Mouse (Mus musculus): ENCODE results near the gene D11Wsu47e. TPM values are rescaled to one million over a fixed set of nuclear protein-coding genes. Genes with fewer than 3 reads are reported as not detected.
A peak's percentile ranks its signal among the peaks of the same experiment; 100 is the strongest.

Gene D11Wsu47e
- total RNA-seq, 2 experiments from 2014 or later: 11.8 to 21.7 TPM

- no peak for ATAC-seq (replicated peaks; ENCODE audit: low FRiP score, low TSS enrichment, poor library complexity, severe bottlenecking)
Observed at GRCm38 (mm10) chr11:113726994-113727888, 43.0 kb downstream of the D11Wsu47e start.

DNA sequence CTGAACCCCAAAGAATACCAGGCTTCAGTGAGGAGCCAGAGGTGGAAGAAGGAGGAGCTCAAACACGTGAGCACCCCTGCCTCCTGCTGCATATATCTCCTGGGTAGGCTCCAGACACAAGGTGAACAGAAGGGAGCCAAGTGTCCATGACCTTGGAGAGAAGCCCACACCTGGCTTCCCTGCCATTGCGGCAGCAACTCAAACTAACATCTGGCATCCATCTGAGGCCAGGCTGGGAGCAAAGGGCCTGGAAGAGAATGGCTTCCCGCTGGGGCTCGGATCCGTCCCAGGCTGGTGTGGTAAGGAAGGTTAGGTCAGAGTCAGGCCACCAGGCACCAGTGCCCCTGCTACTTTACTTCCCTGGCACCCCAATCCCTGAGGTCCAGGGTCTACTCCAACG lies 43.8 kb downstream of the D11Wsu47e start:
- no peak for ATAC-seq (replicated peaks; ENCODE audit: low FRiP score, low TSS enrichment, poor library complexity, severe bottlenecking)

GRCm38 (mm10) chr11:113729239-113729638 lies 45.0 kb downstream of the D11Wsu47e start:
- no peak for ATAC-seq (replicated peaks; ENCODE audit: low FRiP score, low TSS enrichment, poor library complexity, severe bottlenecking)

DNA sequence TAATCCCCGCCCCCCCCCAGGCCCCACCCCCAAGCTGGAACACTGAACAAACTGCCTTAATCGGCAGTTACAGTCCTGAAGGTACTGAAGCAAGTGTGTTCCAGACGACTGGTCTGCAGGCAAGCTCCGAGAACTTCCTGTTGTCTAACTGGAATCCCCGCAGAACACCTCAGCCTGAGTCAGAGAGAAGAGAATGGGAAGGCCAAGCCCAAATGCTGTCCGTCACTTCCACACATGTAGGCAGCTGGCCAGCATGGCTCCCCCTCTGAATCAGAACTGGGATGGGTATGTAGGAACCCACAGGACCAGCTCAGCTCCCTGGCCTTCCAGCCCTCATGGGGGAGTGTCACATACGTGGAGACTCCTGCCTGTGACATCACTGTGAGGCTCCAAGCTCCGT lies 45.7 kb downstream of the D11Wsu47e start:
- ATAC-seq (replicated peaks; ENCODE audit: low FRiP score, low TSS enrichment, poor library complexity, severe bottlenecking): no peak

- ATAC-seq (replicated peaks; ENCODE audit: low FRiP score, low TSS enrichment, poor library complexity, severe bottlenecking): no peak
Observed at GRCm38 (mm10) chr11:113730879-113731278, 46.7 kb downstream of the D11Wsu47e start.

- ATAC-seq (replicated peaks; ENCODE audit: low FRiP score, low TSS enrichment, poor library complexity, severe bottlenecking): no peak
Observed at GRCm38 (mm10) chr11:113731945-113732612, 47.9 kb downstream of the D11Wsu47e start.

DNA sequence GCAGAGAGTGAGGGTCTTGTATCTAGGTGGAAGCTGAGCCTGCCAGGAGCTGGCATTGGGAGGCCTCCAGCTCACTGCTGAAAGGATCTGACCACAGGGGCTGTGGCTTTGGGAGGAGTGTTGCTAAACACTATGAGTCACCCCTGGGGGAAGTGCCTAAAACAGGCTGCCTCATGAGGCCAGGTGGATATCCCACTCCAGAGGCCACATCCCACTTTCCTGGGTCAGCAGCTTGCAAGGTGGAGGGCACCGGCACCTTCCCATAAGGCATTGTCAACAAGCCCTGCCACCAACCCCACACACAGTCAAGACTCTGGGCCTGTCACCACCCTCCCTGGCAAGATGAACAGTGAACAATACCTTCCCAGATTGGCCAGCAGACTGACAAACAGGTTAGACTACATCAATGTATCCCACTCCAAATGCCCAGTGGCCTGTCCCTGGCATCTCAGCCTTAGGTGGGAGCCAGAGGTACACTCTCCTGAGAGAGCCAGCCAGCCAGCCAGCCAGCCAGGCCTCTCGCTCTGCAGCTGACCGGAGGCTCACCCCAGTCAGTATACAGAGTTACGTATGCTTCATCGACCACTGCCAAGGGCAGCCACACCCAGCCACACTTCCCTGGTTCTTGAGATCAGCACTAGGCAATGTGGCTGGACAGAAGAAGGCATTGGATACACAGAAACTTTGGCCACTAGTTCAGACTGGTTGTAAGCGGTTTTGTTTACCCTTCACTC lies 49.6 kb downstream of the D11Wsu47e start:
- 0 out of 2 replicates have a peak, but pooled peaks have one; percentile 19 for ATAC-seq (replicated peaks; ENCODE audit: low FRiP score, low TSS enrichment, poor library complexity, severe bottlenecking)

- no peak for ATAC-seq (replicated peaks; ENCODE audit: low FRiP score, low TSS enrichment, poor library complexity, severe bottlenecking)
Observed at GRCm38 (mm10) chr11:113735151-113735550, 50.9 kb downstream of the D11Wsu47e start.

DNA sequence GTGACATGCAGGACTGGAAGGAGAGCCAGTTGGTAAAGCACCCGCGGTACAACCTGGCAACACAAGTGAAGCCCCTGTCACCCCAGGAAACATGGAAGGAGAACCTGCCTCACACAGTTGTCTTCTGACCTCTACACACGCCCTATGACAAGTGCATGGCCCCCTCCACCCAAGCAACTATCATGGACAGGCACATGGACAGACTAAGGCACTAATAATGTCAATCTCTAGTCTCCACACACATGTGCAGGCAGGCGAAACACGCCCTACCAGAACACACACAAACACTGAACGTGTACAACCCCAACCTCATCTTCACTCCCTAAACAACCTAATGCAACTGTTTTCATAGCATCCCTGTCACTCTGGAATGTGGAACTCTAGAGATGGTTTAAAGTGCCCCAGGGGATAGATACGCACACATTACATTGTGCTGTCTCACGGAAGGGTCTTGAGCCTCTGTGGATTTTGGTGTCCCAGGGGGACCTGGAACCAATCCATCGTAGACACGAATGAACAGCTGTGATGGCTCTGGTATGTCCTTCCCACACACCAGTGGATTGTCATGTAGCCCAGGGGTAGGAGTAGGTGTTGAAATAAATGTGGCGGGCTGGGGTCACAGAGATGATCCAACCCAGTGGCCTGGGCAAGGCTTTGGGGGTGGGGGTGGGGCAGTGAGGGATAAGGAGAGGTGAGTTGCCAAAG lies 52.8 kb downstream of the D11Wsu47e start:
- no peak for ATAC-seq (replicated peaks; ENCODE audit: low FRiP score, low TSS enrichment, poor library complexity, severe bottlenecking)

DNA sequence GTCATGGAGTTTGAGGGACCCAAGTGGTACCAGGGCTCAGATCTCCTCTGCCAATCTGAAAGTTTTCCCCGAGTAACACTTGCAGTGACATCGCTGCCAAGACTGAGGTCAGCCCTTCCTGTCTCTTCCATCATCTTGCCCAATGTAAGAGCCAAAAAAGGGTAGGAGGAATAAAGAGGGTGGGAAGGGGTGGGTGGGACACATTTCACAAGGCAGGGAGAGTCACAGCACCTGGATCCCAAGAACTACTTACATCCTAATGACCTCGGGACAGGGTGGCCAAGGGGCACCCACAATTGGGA lies 53.3 kb downstream of the D11Wsu47e start:
- no peak for ATAC-seq (replicated peaks; ENCODE audit: low FRiP score, low TSS enrichment, poor library complexity, severe bottlenecking)

DNA sequence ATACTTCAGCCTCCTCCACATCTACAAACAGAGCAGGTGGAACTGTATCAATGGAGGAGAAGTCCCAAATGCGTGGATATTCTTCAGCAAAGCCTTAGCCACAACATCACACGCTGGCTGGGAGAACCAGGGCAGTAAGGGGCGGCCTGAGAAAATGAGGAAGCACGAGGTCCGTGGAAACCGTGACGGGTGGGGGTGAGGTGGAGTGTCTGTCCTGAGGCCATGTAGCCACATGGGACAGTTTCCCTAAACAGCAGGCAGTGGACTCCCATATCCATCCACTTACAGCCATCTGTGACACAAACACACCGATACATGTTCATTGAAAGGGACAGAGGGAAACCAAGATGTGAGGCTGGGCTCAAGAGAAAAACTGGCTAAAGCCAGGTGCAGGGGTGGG lies 53.7 kb downstream of the D11Wsu47e start:
- no peak for ATAC-seq (replicated peaks; ENCODE audit: low FRiP score, low TSS enrichment, poor library complexity, severe bottlenecking)

GRCm38 (mm10) chr11:113739213-113739612 lies 55.0 kb downstream of the D11Wsu47e start:
- ATAC-seq (replicated peaks; ENCODE audit: low FRiP score, low TSS enrichment, poor library complexity, severe bottlenecking): no peak

- no peak for ATAC-seq (replicated peaks; ENCODE audit: low FRiP score, low TSS enrichment, poor library complexity, severe bottlenecking)
Observed at GRCm38 (mm10) chr11:113740100-113740499, 55.9 kb downstream of the D11Wsu47e start.

GRCm38 (mm10) chr11:113742998-113743397 lies 58.8 kb downstream of the D11Wsu47e start:
- ATAC-seq (replicated peaks; ENCODE audit: low FRiP score, low TSS enrichment, poor library complexity, severe bottlenecking): no peak

Other genes with a start within 250 kb of the D11Wsu47e start
- gene Sstr2, start 65.1 kb upstream of the D11Wsu47e start, total RNA-seq (2014; fragmentation: Nextera tagmentation): not detected in 2 replicates
- gene Sstr2, start 65.1 kb upstream of the D11Wsu47e start, total RNA-seq (2017): 0.15 TPM in 1 of 2 replicates, not detected in the other
- 37.2 and 51.6 TPM in 2 replicates for gene Cog1, start 35.2 kb upstream of the D11Wsu47e start, total RNA-seq (2014; fragmentation: Nextera tagmentation)
- gene Cog1, start 35.2 kb upstream of the D11Wsu47e start, total RNA-seq (2017): 23.9 and 26.2 TPM in 2 replicates
- 12.4 and 19.1 TPM in 2 replicates for gene Slc39a11, start 34.3 kb upstream of the D11Wsu47e start, total RNA-seq (2014; fragmentation: Nextera tagmentation)
- 14.9 and 17.7 TPM in 2 replicates for gene Slc39a11, start 34.3 kb upstream of the D11Wsu47e start, total RNA-seq (2017)
- gene Fam104a, start 257 bp upstream of the D11Wsu47e start, total RNA-seq (2014; fragmentation: Nextera tagmentation): 17.8 and 20.8 TPM in 2 replicates
- gene Fam104a, start 257 bp upstream of the D11Wsu47e start, total RNA-seq (2017): 25.1 and 30.8 TPM in 2 replicates
- gene Cpsf4l, start 25.6 kb downstream of the D11Wsu47e start, total RNA-seq (2014; fragmentation: Nextera tagmentation): not detected in 2 replicates
- gene Cpsf4l, start 25.6 kb downstream of the D11Wsu47e start, total RNA-seq (2017): not detected in 2 replicates
- 13.7 and 14.7 TPM in 2 replicates for gene Cdc42ep4, start 67.5 kb downstream of the D11Wsu47e start, total RNA-seq (2014; fragmentation: Nextera tagmentation)
- gene Cdc42ep4, start 67.5 kb downstream of the D11Wsu47e start, total RNA-seq (2017): 10.7 and 13.7 TPM in 2 replicates

Measured in megakaryocyte-erythroid progenitor cell, adult 5-6 weeks (primary cell).